In the genomic region with DNA sequence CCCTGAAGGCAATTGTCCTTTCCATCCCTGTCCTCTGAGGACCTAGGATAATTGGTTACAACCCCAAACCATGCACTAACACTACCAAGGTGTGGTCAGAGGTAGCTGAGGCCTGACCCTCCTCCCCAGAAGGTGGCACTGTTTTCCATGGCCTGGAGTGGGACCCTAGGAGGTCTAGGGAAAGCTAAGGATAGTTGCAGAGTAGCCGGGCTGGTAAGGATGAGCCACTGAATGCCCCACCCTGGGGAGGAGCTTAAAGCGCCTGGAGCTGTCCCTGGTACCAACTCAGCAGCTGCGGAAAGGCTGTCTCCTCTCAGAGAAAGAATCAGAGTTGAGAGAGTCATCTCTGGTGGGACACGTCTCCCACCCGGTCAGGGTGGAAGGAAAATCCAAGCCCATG, we compare ENCODE assay signal across 8 mouse cellular contexts. TPM values are rescaled to one million over a fixed set of nuclear protein-coding genes. Genes with fewer than 3 reads are reported as not detected.
A peak's percentile ranks its signal among the peaks of the same experiment; 100 is the strongest.
DNase-seq lines count a peak whose midpoint lies in the region; ATAC-seq and TF ChIP-seq lines count a peak whose summit lies in the region.
"Had no signal": no experiment of that assay in that cellular context is flagged by ENCODE, and none has a peak within 500 bp of the region (broad histone marks: within the 10 kb centered on the region; RNA-seq: fewer than 3 reads in every experiment).

No protein-coding gene starts in this region.

- 0 out of 2 replicates have a peak, but pooled peaks have one; percentile 8 for ATAC-seq in lung, embryonic 15.5 days (ENCODE audit: borderline replicate concordance, extremely low read depth, low FRiP score, low TSS enrichment)
- peak; percentile 19; the same call in 1 of the 2 replicates for ATAC-seq in liver, embryonic 13.5 days (ENCODE audit: low read depth)
- no peak for ATAC-seq in frontal cortex, adult (ENCODE audit: low TSS enrichment)

- no peak overlapping the region for H3K9ac ChIP-seq in lung, embryonic 15.5 days
- no peak overlapping the region for H3K9ac ChIP-seq in liver, embryonic 13.5 days

- no peaks in the 10 kb centered on the region for H3K36me3 ChIP-seq in lung, embryonic 15.5 days
- no peaks in the 10 kb centered on the region for H3K36me3 ChIP-seq in liver, embryonic 13.5 days
- H3K36me3 ChIP-seq: neural tube, embryonic 13.5 days had no signal

- no peaks in the 10 kb centered on the region for H3K4me1 ChIP-seq in lung, embryonic 15.5 days
- no peaks in the 10 kb centered on the region for H3K4me1 ChIP-seq in lung, adult 2 months (ENCODE audit: control insufficient read depth, insufficient read depth, low read length)
- no peaks in the 10 kb centered on the region for H3K4me1 ChIP-seq in liver, embryonic 13.5 days (replicated peaks)

- no peak for TF ChIP-seq POLR2A in lung, adult 2 months (IDR thresholded peaks at IDR 0.05; ENCODE audit: borderline replicate concordance, extremely low read depth, low read depth, low read length)

- TF ChIP-seq CTCF in lung, adult 2 months (IDR thresholded peaks at IDR 0.05; ENCODE audit: insufficient read depth, low read length) = no peak

- no peak overlapping the region for H3K27ac ChIP-seq in lung, embryonic 15.5 days
- no peak overlapping the region for H3K27ac ChIP-seq in liver, embryonic 13.5 days
- H3K27ac ChIP-seq: neural tube, embryonic 13.5 days had no signal

- H3K4me2 ChIP-seq in lung, embryonic 15.5 days = no peak overlapping the region
- no peak overlapping the region for H3K4me2 ChIP-seq in liver, embryonic 13.5 days

- 0% methylated on average over 5 of the region's 5 CpGs for WGBS in lung, embryonic 15.5 days
- WGBS in lung, adult 2 months = 3% methylated on average over 5 of the region's 5 CpGs
- under 1% methylated on average over 5 of the region's 5 CpGs for WGBS in liver, embryonic 13.5 days (ENCODE audit: insufficient replicate concordance)

- no peak for DNase-seq in lung, adult 2 months
- peak; percentile 46 for DNase-seq in brain, adult 2 months (ENCODE audit: low read depth, low spot score)
- DNase-seq in forelimb bud, embryonic 11.5 days (ENCODE audit: low read depth, low spot score) = peak; percentile 54
- DNase-seq in liver, embryonic 13.5 days = peak; percentile 21
- no peak for DNase-seq in right cerebral cortex, postnatal 14 days

- no peak overlapping the region for H3K4me3 ChIP-seq in lung, embryonic 15.5 days
- H3K4me3 ChIP-seq in lung, adult 2 months (replicated peaks; ENCODE audit: extremely low read depth, low read depth, low read length) = no peak overlapping the region
- no peak overlapping the region for H3K4me3 ChIP-seq in liver, embryonic 13.5 days (replicated peaks)

- H3K9me3 ChIP-seq in lung, embryonic 15.5 days = no peaks in the 10 kb centered on the region
- H3K9me3 ChIP-seq in liver, embryonic 13.5 days (replicated peaks) = no peaks in the 10 kb centered on the region
- H3K9me3 ChIP-seq: neural tube, embryonic 13.5 days had no signal

- H3K27me3 ChIP-seq in lung, embryonic 15.5 days = peaks cover 28% of the 10 kb centered on the region
- H3K27me3 ChIP-seq in liver, embryonic 13.5 days = peaks cover 37% of the 10 kb centered on the region

RNA-seq across cellular contexts. Expression of a gene that starts 28.4 kb away (rescaled TPM):
- not detected in 2 replicates for polyA plus RNA-seq in lung, embryonic 15.5 days (2015; fragmentation: Nextera tagmentation; extraction: Ambion mirVana)
- polyA plus RNA-seq in lung, adult 2 months (2012; rRNA removed) = not detected in 2 replicates
- 0.07 TPM in 1 of 2 replicates, not detected in the other for polyA plus RNA-seq in liver, embryonic 13.5 days (2015; fragmentation: Nextera tagmentation; extraction: Ambion mirVana)
- polyA plus RNA-seq: neural tube, embryonic 13.5 days had no signal

RNA-seq across cellular contexts. Expression of a gene that starts 44.9 kb away (rescaled TPM):
- 28.9 and 39.3 TPM in 2 replicates for polyA plus RNA-seq in lung, embryonic 15.5 days (2015; fragmentation: Nextera tagmentation; extraction: Ambion mirVana)
- 102 and 121 TPM in 2 replicates for polyA plus RNA-seq in lung, adult 2 months (2012; rRNA removed)
- 327 and 398 TPM in 2 replicates for polyA plus RNA-seq in liver, embryonic 13.5 days (2015; fragmentation: Nextera tagmentation; extraction: Ambion mirVana)

RNA-seq across cellular contexts. Expression of a gene that starts 59.4 kb away (rescaled TPM):
- polyA plus RNA-seq in lung, embryonic 15.5 days (2015; fragmentation: Nextera tagmentation; extraction: Ambion mirVana) = 18.0 and 19.5 TPM in 2 replicates
- 55.5 and 57.4 TPM in 2 replicates for polyA plus RNA-seq in lung, adult 2 months (2012; rRNA removed)
- 19.1 and 20.3 TPM in 2 replicates for polyA plus RNA-seq in liver, embryonic 13.5 days (2015; fragmentation: Nextera tagmentation; extraction: Ambion mirVana)

Comparison
In these comparisons a context has a peak if more than half of its experiments do, and no peak if none do; other contexts are left out.
1. DNase-seq: peak in brain, adult 2 months (single experiment), forelimb bud, embryonic 11.5 days (single experiment) and liver, embryonic 13.5 days (single experiment); none in lung, adult 2 months (single experiment) and right cerebral cortex, postnatal 14 days (single experiment).